Mouse (Mus musculus): ENCODE data around the gene Gnl2.

Gnl2 gene

GRCm38 (mm10) chr4:125015806-125016635, at the start of gene Gnl2:
Gene Gnl2, plus strand, starts transcription at chr4:125016585.
- DNase-seq (ENCODE audit: low read depth, low spot score): no peak

DNA sequence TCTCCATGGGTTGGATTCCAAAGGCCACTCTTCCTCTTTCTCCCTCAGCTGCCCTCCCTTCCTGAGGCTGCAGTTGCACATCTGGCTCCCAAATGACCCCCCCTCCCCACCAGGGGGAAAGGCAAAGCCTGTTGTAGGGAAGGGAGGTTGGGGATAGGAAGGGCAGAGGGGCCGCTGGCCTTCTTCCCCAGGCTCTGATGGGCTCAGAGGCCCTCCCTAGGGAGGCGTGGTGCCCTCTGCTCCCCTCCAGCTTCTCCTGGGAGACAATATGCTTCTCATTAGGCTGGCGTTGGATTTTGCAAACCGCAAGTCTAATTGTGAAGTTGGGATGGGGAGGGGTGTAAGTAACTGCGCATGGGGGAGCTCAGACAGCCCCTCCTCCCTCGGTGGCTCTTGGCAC, 47.7 kb upstream of the Gnl2 start:
- no peak for DNase-seq (ENCODE audit: low read depth, low spot score)

GRCm38 (mm10) chr4:124969219-124969848, 47.1 kb upstream of the Gnl2 start:
- no peak for DNase-seq (ENCODE audit: low read depth, low spot score)

- DNase-seq (ENCODE audit: low read depth, low spot score): no peak
Observed at GRCm38 (mm10) chr4:124970194-124970593, 46.2 kb upstream of the Gnl2 start.

- no peak for DNase-seq (ENCODE audit: low read depth, low spot score)
Observed at GRCm38 (mm10) chr4:124970677-124971076, 45.7 kb upstream of the Gnl2 start.

DNA sequence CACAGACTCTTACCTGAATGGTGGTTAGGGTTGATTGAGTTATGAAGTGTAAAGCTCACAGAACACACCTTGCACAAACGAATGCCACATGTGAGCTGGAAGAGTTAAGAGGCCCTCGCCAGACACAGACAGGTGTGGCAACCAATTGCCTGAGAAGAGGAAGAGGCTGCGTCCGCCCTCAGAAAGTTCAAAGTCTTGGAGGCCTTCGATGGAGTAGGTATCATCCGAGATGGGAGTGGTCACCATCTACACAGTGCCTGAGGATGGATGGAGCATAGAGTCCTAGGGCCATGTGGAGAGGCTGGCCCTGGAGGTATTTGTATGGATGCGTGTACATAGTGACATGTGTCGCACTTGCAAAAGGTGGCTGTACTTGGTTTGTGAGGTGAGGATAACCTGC, 45.3 kb upstream of the Gnl2 start:
- DNase-seq (ENCODE audit: low read depth, low spot score): no peak

DNA sequence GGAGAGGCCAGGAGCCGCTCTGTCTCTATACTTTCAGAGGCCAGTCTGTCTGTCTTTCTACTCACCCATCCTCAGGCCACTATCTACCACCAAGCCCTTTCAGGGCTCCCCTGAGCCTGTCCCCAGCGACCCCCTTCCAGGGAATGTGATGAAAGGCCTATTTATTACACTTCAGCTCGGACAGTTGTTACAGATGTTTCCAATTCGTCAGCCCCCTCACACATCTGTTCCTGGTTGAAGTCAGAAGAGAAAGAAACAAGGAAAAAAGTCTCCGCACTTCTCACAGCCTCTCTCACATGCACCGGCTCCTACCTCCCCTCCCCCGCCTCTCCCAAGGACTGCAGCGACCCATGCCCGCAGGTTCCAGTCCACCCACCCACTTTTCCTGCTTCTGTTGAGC, 44.1 kb upstream of the Gnl2 start:
- no peak for DNase-seq (ENCODE audit: low read depth, low spot score)

DNA sequence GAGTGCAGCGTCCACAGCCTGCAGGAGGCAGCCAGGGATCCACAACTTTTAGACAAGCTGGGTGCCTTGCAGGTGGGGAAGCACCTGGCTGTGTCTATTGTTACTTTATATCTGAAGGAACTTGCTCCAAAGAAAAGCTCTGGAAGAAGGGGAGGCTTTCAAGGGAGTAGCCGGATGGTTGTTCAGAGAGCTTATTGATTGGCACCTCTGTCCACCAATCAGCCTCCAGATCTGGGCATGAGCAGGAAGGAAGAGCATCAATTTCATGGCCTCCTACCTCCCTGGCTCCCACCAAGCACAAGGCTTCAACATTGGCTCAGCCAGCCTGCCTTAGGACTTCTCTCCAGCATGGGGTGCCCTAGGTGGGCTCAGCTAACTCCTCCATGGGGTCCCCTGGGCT, 43.1 kb upstream of the Gnl2 start:
- DNase-seq (ENCODE audit: low read depth, low spot score): no peak

- no peak for DNase-seq (ENCODE audit: low read depth, low spot score)
Observed at GRCm38 (mm10) chr4:124978201-124978600, 38.2 kb upstream of the Gnl2 start.

DNA sequence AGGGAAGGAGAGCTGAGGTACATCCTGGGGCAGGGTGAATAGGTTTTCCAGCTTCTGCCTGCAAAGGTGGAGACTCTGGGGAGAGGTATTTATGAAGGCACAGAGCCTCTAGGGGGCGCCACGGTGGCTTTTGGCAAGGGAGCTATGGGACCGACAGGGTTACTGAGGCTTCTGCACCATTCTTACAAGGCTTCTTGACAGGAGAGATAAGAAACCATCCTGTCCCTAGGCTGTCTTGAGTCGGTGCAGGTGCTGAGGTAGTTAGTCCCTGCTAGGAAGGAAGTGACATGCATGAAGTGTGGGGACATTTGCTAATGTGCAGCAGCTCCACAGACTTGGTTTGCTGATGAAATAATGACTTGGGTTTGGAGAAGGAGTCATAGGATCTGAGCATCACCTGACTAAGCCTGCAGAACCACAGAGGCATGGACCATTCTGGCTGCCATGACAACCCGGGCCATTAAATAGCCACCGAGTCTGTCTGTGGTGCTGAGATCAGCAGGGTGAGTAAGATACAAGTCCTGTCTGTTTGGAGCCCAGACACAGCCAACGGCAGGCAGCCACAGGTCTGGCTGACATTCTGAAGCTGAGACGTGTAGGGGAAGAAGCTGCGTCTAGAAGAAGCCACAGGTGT, 32.4 kb upstream of the Gnl2 start:
- DNase-seq (ENCODE audit: low read depth, low spot score): no peak

DNA sequence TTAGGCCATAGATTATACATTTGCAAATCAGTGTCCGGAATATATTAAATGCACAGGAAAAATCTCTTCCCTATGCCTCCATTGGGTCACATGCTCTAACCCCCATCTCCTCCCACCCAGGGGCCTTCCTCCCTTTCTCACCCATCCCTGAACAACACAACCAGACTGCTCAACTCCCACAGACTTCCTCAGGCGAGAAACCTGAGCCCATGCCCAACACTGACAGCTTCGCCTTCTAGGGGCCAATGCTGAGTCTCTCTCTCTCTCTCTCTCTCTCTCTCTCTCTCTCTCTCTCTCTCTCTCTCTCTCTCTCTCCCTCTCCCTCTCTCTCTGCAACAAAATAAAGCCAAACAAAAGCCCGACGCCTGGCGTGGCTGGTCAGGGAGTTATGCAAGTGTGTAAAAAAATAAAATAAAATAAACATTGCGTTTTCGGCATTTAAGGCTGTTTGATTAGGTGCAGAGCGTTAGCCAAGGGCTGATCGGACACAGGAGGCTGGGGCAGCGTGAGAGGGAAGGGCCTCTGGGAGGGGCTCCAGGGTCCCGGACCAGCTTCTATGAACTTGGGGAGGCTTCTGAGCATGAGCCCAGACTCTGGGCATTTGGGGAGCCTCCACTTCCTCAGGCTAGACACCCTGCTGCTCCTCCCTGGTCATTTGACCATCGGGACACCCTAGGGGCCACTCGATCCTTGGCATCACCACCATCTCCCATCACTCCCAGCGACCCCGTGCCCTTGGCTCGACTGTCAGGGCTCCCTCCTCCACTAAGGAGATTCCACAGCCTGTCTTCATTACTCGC, 31.3 kb upstream of the Gnl2 start:
- DNase-seq (ENCODE audit: low read depth, low spot score): no peak

GRCm38 (mm10) chr4:124985671-124986602, 30.4 kb upstream of the Gnl2 start, which contains the start of gene Rspo1:
Gene Rspo1, plus strand, starts transcription at chr4:124986430.
- no peak for DNase-seq (ENCODE audit: low read depth, low spot score)

DNA sequence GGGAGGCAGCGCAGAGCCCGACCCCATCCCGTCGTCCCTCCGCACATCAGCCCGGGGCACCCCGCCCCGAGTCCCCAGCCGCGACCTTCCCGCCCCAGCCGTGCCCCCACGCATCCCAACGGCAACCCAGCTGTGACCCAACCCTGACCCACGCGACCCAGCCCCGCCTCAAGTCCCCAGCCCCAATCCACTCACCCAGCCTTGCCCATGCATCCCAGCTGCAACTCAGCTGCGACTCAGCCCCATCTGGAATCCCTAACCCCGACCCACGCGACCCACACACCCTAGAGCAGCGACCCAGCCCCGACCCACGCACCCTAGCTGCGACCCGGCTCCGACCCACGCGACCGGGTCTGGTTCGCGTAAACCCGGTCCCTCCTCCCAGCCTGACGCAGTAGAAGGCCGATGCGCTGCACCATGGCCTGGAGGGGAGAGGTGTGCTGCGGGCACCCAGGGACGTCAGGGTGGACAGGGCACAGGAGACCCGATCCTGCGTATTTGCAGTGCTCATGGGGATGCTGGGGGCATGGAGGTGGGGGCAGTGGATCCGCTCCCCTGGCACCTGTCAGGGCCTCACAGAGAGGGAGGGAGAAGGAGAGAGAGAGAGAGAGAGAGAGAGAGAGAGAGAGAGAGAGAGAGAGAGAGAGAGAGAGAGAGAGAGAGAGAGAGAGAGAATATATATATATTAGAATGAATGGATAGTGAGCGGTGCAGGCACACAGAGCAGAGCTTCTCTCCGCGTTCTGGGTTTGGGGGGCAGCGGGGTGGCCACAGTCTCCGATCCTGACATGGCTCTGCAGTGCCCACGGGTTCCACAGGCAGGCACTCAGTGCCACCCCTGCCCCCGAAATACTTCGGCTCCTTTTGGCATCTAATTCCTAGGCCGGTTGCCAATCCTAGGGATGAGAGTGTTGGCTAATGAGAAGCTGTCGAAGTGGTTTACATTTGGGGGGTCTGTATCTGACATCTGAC, 29.4 kb upstream of the Gnl2 start:
- DNase-seq (ENCODE audit: low read depth, low spot score): no peak

- no peak for DNase-seq (ENCODE audit: low read depth, low spot score)
Observed at GRCm38 (mm10) chr4:124987711-124988097, 28.7 kb upstream of the Gnl2 start.

- DNase-seq (ENCODE audit: low read depth, low spot score): no peak
Observed at GRCm38 (mm10) chr4:124988382-124988781, 28.0 kb upstream of the Gnl2 start.

DNA sequence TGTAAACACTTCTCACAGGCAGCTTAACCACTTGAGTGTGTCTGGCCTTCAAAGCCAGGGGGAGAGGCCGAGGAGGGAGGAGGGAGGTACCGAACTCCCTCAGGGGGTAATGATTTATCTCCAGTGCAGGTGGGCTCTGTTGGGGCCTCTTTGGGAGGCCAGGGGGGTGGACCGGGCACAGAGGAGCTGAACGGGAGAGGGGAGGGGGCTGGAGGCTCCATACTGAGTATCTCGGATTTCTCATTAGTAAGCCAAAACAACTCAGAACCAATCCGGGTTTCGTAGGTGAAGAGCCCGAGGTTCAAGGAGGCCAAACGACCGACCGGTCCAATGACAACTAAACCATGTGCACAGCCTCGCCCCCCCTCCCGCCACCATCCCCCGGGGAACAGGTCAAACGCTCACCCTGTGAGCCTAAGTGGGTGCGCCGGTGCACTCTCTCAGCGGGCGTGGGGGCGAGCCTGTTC, 26.6 kb upstream of the Gnl2 start:
- no peak for DNase-seq (ENCODE audit: low read depth, low spot score)

- DNase-seq (ENCODE audit: low read depth, low spot score): no peak
Observed at GRCm38 (mm10) chr4:124990325-124990724, 26.1 kb upstream of the Gnl2 start.

DNA sequence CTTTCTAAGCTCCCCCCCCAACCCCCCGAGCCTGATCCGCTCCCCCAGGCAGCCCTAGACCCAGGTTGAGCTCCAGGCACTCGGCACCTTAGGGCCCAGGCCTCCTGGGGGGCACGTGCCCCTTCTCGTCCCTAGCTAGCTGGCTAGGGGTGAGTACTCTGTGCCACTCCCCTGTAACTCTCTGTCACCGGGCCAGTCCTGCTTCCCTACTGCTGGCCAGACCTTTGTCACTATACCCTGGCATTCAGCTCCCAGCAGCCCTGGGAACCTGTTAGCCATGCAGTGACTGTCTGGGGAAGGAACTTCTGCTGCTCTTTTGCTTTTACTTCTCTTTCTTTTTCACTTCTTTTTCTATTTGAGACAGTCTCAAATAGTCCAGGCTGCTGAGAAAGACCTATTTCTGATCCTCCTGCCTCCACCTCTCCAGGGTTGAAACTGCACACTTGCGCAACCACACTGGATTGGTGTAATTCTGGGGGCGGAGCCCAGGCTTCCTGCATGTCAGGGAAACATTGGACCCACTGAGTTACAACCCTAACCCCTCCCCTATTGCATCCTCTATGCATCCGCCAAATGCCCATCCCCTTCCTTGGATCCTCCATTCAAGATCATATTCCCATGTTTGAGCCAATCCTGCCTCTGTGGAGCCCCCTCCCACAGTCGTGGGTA, 18.8 kb upstream of the Gnl2 start:
- DNase-seq (ENCODE audit: low read depth, low spot score): no peak

GRCm38 (mm10) chr4:124999548-124999947, 16.8 kb upstream of the Gnl2 start:
- no peak for DNase-seq (ENCODE audit: low read depth, low spot score)

Measured in retina, postnatal 7 days (tissue).